Mouse (Mus musculus) lung, embryonic 14.5 days (tissue): Measurements from ENCODE around the gene Siglec1. TPM values are rescaled to one million over a fixed set of nuclear protein-coding genes. Genes with fewer than 3 reads are reported as not detected.

Source experiments
- ATAC-seq: fragments of 200-750 bp; cut with Nextera tagmentation; 2 replicates; pipeline ENCODE4 v1.8.0; 2017; ENCODE audit warnings: mild to moderate bottlenecking, moderate TSS enrichment, moderate library complexity; ENCODE audit not compliant: insufficient read depth
- DNase-seq: peaks from one replicate; pipeline ENCODE4 v3.0.0-alpha.2; 2015
- H3K27ac ChIP-seq: fragments of 300-500 bp; sonication (generic); 2 replicates; pipeline ENCODE4 v1.5.1; 2014; ENCODE audit warnings: low read depth, mild to moderate bottlenecking, moderate library complexity
- H3K27me3 ChIP-seq: fragments of 300-500 bp; sonication (generic); 2 replicates; pipeline ENCODE4 v1.6.1; 2014; ENCODE audit warnings: low read length, control low read depth; ENCODE audit not compliant: insufficient read depth
- H3K36me3 ChIP-seq: fragments of 300-500 bp; sonication (generic); 2 replicates; pipeline ENCODE4 v1.6.1; 2014; ENCODE audit warnings: control low read depth; ENCODE audit not compliant: insufficient read depth
- H3K4me1 ChIP-seq: fragments of 300-500 bp; sonication (generic); 2 replicates; pipeline ENCODE4 v1.6.1; 2014; ENCODE audit warnings: antibody characterized with exemption, control low read depth; ENCODE audit not compliant: insufficient read depth
- H3K4me2 ChIP-seq: fragments of 300-500 bp; sonication (generic); 2 replicates; pipeline ENCODE4 v1.6.1; 2014; ENCODE audit warnings: mild to moderate bottlenecking
- H3K4me3 ChIP-seq: fragments of 300-500 bp; sonication (generic); 2 replicates; pipeline ENCODE4 v1.5.1; 2014; ENCODE audit warnings: low read depth, low read length
- H3K9ac ChIP-seq: fragments of 300-500 bp; sonication (generic); 2 replicates; pipeline ENCODE4 v1.6.1; 2014
- H3K9me3 ChIP-seq: fragments of 300-500 bp; sonication (generic); 2 replicates; pipeline ENCODE4 v1.6.1; 2016; ENCODE audit warnings: low read depth, low read length, control low read depth
- CTCF ChIP-seq: IDR thresholded peaks from 2 replicates; pipeline ENCODE4 v1.5.1; 2016; ENCODE audit warnings: antibody characterized with exemption, low read depth
- WGBS: fragments of 180-500 bp; shearing (Covaris S2); extraction: QIAGEN DNeasy Blood & Tissue Kit; methylation state at CpG from one replicate; pipeline ENCODE4 v1.1.7; 2014; 5-methylcytosine and 5-hydroxymethylcytosine counted together
- polyA plus RNA-seq: library from polyadenylated mRNA; unstranded; fragments of >200 nt; fragmentation: Nextera tagmentation; extraction: Ambion mirVana; gene quantifications from 2 replicates; pipeline ENCODE4 v1.2.1, GENCODE M21; 2014

Siglec1 gene
- polyA plus RNA-seq, 1 experiment from 2014 or later, result 0.34 TPM

DNA sequence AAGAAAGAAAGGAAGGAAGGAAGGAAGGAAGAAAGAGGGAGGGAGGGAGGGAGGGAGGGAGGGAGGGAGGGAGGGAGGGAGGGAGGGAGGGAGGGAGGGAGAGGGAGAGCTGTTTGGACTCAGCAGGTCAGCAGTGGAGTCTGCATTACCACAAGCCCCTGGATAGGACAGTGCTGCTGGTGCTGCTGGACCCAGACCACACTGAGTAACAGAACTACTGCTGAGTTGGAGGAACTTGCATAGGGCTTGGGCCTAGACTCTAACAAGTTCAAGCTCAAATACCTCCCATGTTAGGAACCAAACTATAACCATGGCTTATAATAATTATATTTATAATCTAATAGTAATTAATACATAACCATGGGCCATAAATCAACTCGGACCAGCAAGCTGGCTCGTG lies 44.3 kb upstream of the Siglec1 start:
- ATAC-seq, result no peak
- no peak overlapping the region for H3K27ac ChIP-seq

DNA sequence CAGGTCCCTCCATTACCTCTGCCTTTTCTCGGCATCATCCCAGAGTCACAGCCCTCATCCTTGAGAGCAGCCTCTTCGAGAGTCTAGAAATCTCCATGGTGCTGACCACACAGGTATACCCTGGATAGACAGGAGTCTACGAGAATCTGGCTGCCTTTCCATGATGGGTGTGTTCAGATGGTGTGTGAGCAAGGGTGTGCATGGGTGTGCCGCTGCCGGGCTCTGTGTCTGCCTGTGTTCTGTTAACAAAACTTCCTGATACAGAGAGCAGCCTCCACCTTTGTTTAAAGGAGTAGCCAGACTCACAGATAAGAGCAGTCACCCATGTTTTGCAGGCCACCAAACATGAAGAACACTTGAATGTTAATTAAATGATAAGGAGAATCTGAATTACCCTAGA lies 43.3 kb upstream of the Siglec1 start:
- H3K9ac ChIP-seq, result no peak overlapping the region
- no peak for DNase-seq
- 63% methylated on average over 5 of the region's 5 CpGs for WGBS

More for the DNA sequence above, 44.3 kb upstream of the Siglec1 start:
- Histone ChIP-seq H3K4me3 (no peak overlapping the region), H3K4me1 (peaks cover 11% of the 10 kb centered on the region), H3K4me2 (no peak overlapping the region), H3K36me3 (peaks cover 16% of the 10 kb centered on the region), H3K27me3 (no peaks in the 10 kb centered on the region), H3K9me3 (no peaks in the 10 kb centered on the region), H3K9ac (no peak overlapping the region)
- 72% methylated on average over 2 of the region's 2 CpGs for WGBS
- DNase-seq, result no peak
- no peak for TF ChIP-seq CTCF

DNA sequence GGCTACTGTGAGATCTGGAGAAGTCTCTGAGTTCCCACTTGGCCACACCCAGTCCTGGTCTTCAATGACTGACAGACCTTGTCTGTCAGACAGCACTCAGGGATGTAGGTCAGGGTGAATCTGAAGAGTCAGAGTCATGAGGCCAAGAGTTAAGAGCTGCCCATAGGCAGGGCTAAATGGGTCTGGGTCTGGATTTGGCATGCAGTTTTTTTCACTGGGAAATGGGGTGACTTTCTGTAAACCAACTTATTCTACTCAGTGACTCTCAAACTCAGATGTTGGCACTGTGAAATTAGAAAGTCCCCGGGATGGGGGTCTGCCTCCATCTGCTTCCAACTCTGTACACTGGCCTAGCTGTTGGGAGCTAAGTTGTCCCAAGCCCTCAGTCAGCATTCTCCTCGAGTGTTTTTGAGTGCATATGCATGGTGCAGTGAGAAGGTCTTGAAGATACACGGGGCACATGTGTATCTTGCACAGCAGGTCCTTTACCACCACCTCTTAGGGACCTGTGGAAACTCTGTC lies 42.1 kb upstream of the Siglec1 start:
- Histone ChIP-seq H3K9ac (peak overlapping the region; percentile 85; the same call in 1 of the 2 replicates), H3K27ac (no peak overlapping the region), H3K9me3 (no peaks in the 10 kb centered on the region), H3K27me3 (no peaks in the 10 kb centered on the region), H3K4me3 (peak overlapping the region; percentile 69; the same call in 1 of the 2 replicates), H3K4me1 (peaks cover 11% of the 10 kb centered on the region), H3K36me3 (peaks cover 5% of the 10 kb centered on the region; the same call in 1 of the 2 replicates), H3K4me2 (peak overlapping the region; percentile 81)
- WGBS, result 67% methylated on average over 3 of the region's 3 CpGs
- ATAC-seq (no peak), DNase-seq (no peak)
- TF ChIP-seq CTCF, result no peak

More for the DNA sequence above, 43.3 kb upstream of the Siglec1 start:
- Histone ChIP-seq H3K4me3 (no peak overlapping the region), H3K27ac (no peak overlapping the region), H3K9me3 (no peaks in the 10 kb centered on the region), H3K4me1 (peaks cover 11% of the 10 kb centered on the region), H3K36me3 (peaks cover 10% of the 10 kb centered on the region), H3K4me2 (no peak overlapping the region), H3K27me3 (no peaks in the 10 kb centered on the region)
- TF ChIP-seq CTCF, result no peak
- no peak for ATAC-seq

DNA sequence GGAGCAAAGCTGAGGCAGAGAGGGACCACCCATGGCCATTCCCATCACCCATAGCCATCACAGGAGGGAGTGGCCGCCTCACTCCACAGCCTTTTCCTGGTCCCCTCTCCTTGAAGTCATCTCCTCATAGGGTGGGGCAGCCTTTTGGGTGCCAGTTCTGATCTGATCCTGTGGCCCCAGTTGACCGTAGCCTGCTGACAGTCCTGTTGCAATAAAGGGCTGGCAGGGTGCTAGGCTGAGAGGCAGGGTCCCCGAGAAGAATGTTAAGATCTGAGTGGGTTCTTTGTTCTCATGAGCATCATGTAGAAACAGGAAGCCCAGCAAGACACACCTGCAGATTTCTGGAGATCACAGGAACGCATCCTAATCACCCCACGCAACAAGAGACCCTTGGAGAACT lies 41.6 kb upstream of the Siglec1 start:
- peak overlapping the region; percentile 81 for H3K4me2 ChIP-seq
- H3K36me3 ChIP-seq, result peaks cover 5% of the 10 kb centered on the region; the same call in 1 of the 2 replicates
- no peaks in the 10 kb centered on the region for H3K27me3 ChIP-seq
- DNase-seq (no peak), ATAC-seq (no peak)
- peak overlapping the region; percentile 69 for H3K4me3 ChIP-seq
- no peaks in the 10 kb centered on the region for H3K9me3 ChIP-seq
- H3K4me1 ChIP-seq, result peaks cover 11% of the 10 kb centered on the region
- H3K27ac ChIP-seq, result no peak overlapping the region
- no peak for TF ChIP-seq CTCF
- peak overlapping the region; percentile 85 for H3K9ac ChIP-seq
- WGBS, result 76% methylated on average over 5 of the region's 5 CpGs

GRCm38 (mm10) chr2:131127161-131127730 lies 40.7 kb upstream of the Siglec1 start, which contains the start of gene Hspa12b:
Gene Hspa12b, plus strand, starts transcription at chr2:131127280.
- ATAC-seq (peak; percentile 97), DNase-seq (peak; percentile 90)
- Histone ChIP-seq H3K9ac (peak within 1 kb of the TSS; percentile 85), H3K36me3 (peaks cover 5% of the 10 kb centered on the region; the same call in 1 of the 2 replicates), H3K9me3 (no peaks in the 10 kb centered on the region), H3K4me1 (peaks cover 11% of the 10 kb centered on the region), H3K27me3 (no peaks in the 10 kb centered on the region), H3K27ac (peak within 1 kb of the TSS; percentile 80), H3K4me3 (peak within 1 kb of the TSS; percentile 69), H3K4me2 (peak within 1 kb of the TSS; percentile 81)
- no peak for TF ChIP-seq CTCF
- under 1% methylated on average over 28 of the region's 28 CpGs for WGBS

DNA sequence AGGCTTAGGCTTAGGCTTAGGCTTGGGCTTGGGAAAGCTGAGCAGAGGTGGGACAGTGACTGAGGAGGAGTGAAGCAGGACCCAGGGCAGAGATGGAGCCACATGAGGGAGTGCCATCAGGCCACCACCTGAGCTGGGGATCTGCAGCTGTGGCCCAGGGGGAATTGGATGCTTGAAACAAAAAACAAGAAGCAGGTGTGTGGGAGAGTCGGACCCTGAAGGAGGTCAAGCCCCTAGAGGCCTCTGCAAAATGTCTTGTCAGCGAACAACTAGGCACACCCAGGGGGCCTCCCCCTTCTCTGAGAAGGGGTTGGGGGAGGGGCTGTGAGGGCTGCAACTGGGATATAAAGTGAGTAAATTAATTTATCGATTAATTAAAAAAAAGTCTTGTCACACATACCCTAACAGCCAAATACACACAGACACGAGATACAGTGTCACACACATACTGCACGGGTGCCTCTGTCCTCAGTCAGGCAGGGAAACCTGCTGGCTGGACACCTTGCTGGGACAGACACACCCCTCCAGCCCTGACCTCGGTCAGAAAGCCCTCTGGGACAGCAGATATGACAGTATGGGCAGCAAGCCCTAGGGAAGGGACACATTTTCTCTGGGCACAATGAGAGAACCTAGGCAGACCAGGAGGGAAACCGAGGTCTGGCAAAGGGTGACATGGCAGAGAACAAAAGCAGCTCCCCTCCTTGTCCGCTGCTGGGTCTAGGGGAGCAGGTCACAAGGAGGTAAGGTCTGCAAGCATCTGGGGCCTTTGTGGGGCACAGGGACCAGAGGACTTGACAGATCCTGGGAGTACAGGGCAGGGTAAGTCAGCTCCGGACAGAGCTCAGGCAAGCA lies 39.6 kb upstream of the Siglec1 start:
- WGBS, result 54% methylated on average over 9 of the region's 9 CpGs
- no peaks in the 10 kb centered on the region for H3K36me3 ChIP-seq
- H3K4me3 ChIP-seq, result no peak overlapping the region
- H3K9ac ChIP-seq, result peak overlapping the region; percentile 85
- H3K4me1 ChIP-seq, result peaks cover 11% of the 10 kb centered on the region
- H3K27me3 ChIP-seq, result no peaks in the 10 kb centered on the region
- TF ChIP-seq CTCF, result no peak
- peak overlapping the region; percentile 10; the same call in 1 of the 2 replicates for H3K27ac ChIP-seq
- ATAC-seq (no peak), DNase-seq (no peak)
- peak overlapping the region; percentile 81 for H3K4me2 ChIP-seq
- no peaks in the 10 kb centered on the region for H3K9me3 ChIP-seq
